Mouse (Mus musculus) intestine, postnatal 0 days (tissue): ENCODE results near the gene Calr4. TPM values are rescaled to one million over a fixed set of nuclear protein-coding genes. Genes with fewer than 3 reads are reported as not detected.

Experiments
- ATAC-seq: fragments of 200-750 bp; cut with Nextera tagmentation; 2 replicates; pipeline ENCODE4 v1.8.0; 2017; ENCODE audit warnings: mild to moderate bottlenecking, moderate TSS enrichment, moderate library complexity
- H3K27ac ChIP-seq: fragments of 300-500 bp; sonication (generic); 2 replicates; pipeline ENCODE4 v1.5.1; 2014; ENCODE audit warnings: mild to moderate bottlenecking, low read depth, low read length, moderate library complexity
- H3K27me3 ChIP-seq: fragments of 300-500 bp; sonication (generic); replicated peaks from 2 replicates; pipeline ENCODE4 v1.6.1; 2014; ENCODE audit warnings: low read length, mixed read lengths; ENCODE audit not compliant: control insufficient read depth, insufficient read depth
- H3K36me3 ChIP-seq: fragments of 300-500 bp; sonication (generic); 2 replicates; pipeline ENCODE4 v1.6.1; 2014; ENCODE audit warnings: mild to moderate bottlenecking, moderate library complexity; ENCODE audit not compliant: control insufficient read depth, insufficient read depth
- H3K4me1 ChIP-seq: fragments of 300-500 bp; sonication (generic); replicated peaks from 2 replicates; pipeline ENCODE4 v1.6.1; 2014; ENCODE audit warnings: antibody characterized with exemption, low read length, mixed read lengths; ENCODE audit not compliant: control insufficient read depth, insufficient read depth
- H3K4me2 ChIP-seq: fragments of 300-500 bp; sonication (generic); replicated peaks from 2 replicates; pipeline ENCODE4 v1.6.1; 2014; ENCODE audit warnings: low read depth, mild to moderate bottlenecking, moderate library complexity
- H3K4me3 ChIP-seq: fragments of 300-500 bp; sonication (generic); 2 replicates; pipeline ENCODE4 v1.5.1; 2014; ENCODE audit warnings: low read depth, low read length
- H3K9ac ChIP-seq: fragments of 300-500 bp; sonication (generic); 2 replicates; pipeline ENCODE4 v1.6.1; 2014; ENCODE audit warnings: mild to moderate bottlenecking, low read depth, low read length
- H3K9me3 ChIP-seq: fragments of 300-500 bp; sonication (generic); 2 replicates; pipeline ENCODE4 v1.6.1; 2016; ENCODE audit warnings: mixed run types; ENCODE audit not compliant: control insufficient read depth
- CTCF ChIP-seq: sonication (generic); IDR thresholded peaks from 2 replicates; pipeline ENCODE4 v1.5.1; 2016; ENCODE audit warnings: low read depth, mild to moderate bottlenecking, control low read depth, antibody characterized with exemption, moderate library complexity
- WGBS: fragments of 180-500 bp; shearing (Covaris S2); extraction: QIAGEN DNeasy Blood & Tissue Kit; methylation state at CpG from one replicate; pipeline ENCODE4 v1.1.7; 2014; 5-methylcytosine and 5-hydroxymethylcytosine counted together
- polyA plus RNA-seq: library from polyadenylated mRNA; unstranded; fragments of >200 nt; fragmentation: Nextera tagmentation; extraction: Ambion mirVana; gene quantifications from 2 replicates; pipeline ENCODE4 v1.2.1, GENCODE M21; 2015

Gene Calr4
- 0.05 TPM in 1 of 2 replicates, not detected in the other for polyA plus RNA-seq

GRCm38 (mm10) chr4:109234185-109234584 lies at the start of gene Calr4:
Gene Calr4 (plus strand): TSS chr4:109234485.
- no peak within 1 kb of the TSS for H3K9ac ChIP-seq
- H3K27ac ChIP-seq: no peak within 1 kb of the TSS
- no peak for TF ChIP-seq CTCF
- ATAC-seq: no peak
- no peaks in the 10 kb centered on the region for H3K36me3 ChIP-seq
- no peaks in the 10 kb centered on the region for H3K9me3 ChIP-seq
- WGBS: 83% methylated on average over 2 of the region's 2 CpGs
- no peak within 1 kb of the TSS for H3K4me3 ChIP-seq
- no peaks in the 10 kb centered on the region for H3K27me3 ChIP-seq
- no peak within 1 kb of the TSS for H3K4me2 ChIP-seq
- 0 out of 2 replicates have a peak, but pooled peaks cover 3% of the 10 kb centered on the region for H3K4me1 ChIP-seq

- Histone ChIP-seq H3K27me3 (no peaks in the 10 kb centered on the region), H3K4me2 (no peak overlapping the region), H3K27ac (no peak overlapping the region), H3K9me3 (no peaks in the 10 kb centered on the region), H3K4me3 (no peak overlapping the region), H3K9ac (no peak overlapping the region), H3K36me3 (no peaks in the 10 kb centered on the region), H3K4me1 (no peaks in the 10 kb centered on the region)
- ATAC-seq: no peak
- WGBS: 68% methylated on average over 8 of the region's 8 CpGs
- no peak for TF ChIP-seq CTCF
These were observed 48.5 kb upstream of the Calr4 start for GRCm38 (mm10) chr4:109185616-109186405.

DNA sequence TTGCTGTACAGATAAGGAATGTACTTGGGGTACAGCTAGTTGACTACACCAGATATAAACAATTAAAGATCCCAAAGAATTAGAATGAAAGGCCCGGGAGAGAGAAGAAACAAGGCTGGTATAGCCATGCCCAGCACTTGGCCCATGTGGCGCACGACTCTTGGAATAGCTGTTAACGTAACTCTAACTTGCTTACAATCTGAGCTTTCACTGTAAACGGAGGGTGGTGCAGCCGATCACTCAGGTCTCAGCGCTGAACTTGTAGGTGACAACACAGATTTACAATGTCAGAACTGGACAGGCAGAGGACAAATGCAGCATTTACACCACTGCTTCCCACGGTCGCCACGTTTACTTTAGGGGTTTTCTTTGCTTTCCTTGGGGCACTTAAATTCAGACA lies 42.7 kb upstream of the Calr4 start:
- TF ChIP-seq CTCF: no peak
- Histone ChIP-seq H3K36me3 (no peaks in the 10 kb centered on the region), H3K9me3 (no peaks in the 10 kb centered on the region), H3K9ac (no peak overlapping the region), H3K4me3 (no peak overlapping the region), H3K27me3 (no peaks in the 10 kb centered on the region), H3K4me1 (no peaks in the 10 kb centered on the region), H3K27ac (no peak overlapping the region), H3K4me2 (no peak overlapping the region)
- 57% methylated on average over 10 of the region's 10 CpGs for WGBS
- no peak for ATAC-seq

DNA sequence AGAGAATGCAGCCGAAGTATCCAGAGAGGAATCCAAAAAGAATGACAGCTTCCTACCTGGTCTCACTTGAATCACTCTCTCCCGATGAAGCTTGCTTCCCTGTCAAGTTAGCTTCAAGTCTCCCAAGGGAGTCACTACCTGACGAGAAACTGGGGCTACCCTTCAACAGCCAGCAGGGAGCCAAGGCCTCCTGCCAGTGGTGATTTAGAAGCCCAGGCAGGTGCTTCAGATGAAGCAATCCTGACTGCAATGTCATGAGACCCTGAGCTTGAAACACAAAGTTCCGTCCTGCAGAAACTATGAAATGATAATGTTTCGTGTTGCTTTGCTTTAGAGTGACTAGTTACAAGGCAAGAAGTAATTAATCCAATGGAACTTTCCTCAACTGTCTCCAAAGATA lies 40.4 kb upstream of the Calr4 start:
- H3K27ac ChIP-seq: no peak overlapping the region
- no peaks in the 10 kb centered on the region for H3K36me3 ChIP-seq
- no peaks in the 10 kb centered on the region for H3K27me3 ChIP-seq
- WGBS: 79% methylated on average over 5 of the region's 5 CpGs
- H3K9me3 ChIP-seq: no peaks in the 10 kb centered on the region
- H3K4me3 ChIP-seq: no peak overlapping the region
- no peaks in the 10 kb centered on the region for H3K4me1 ChIP-seq
- no peak overlapping the region for H3K9ac ChIP-seq
- no peak for TF ChIP-seq CTCF
- ATAC-seq: no peak
- no peak overlapping the region for H3K4me2 ChIP-seq

- H3K4me3 ChIP-seq: no peak overlapping the region
- no peaks in the 10 kb centered on the region for H3K9me3 ChIP-seq
- ATAC-seq: no peak
- H3K4me2 ChIP-seq: no peak overlapping the region
- H3K27ac ChIP-seq: no peak overlapping the region
- H3K27me3 ChIP-seq: no peaks in the 10 kb centered on the region
- no peak for TF ChIP-seq CTCF
- H3K9ac ChIP-seq: no peak overlapping the region
- H3K4me1 ChIP-seq: 0 out of 2 replicates have a peak, but pooled peaks cover 2% of the 10 kb centered on the region
- WGBS: 74% methylated on average over 7 of the region's 7 CpGs
- no peaks in the 10 kb centered on the region; the same call in 1 of the 2 replicates for H3K36me3 ChIP-seq
These were observed 38.2 kb upstream of the Calr4 start for GRCm38 (mm10) chr4:109195900-109196629.

- ATAC-seq: no peak
- TF ChIP-seq CTCF: no peak
- Histone ChIP-seq H3K27ac (no peak overlapping the region), H3K9me3 (no peaks in the 10 kb centered on the region), H3K36me3 (no peaks in the 10 kb centered on the region; the same call in 1 of the 2 replicates), H3K4me2 (no peak overlapping the region), H3K27me3 (no peaks in the 10 kb centered on the region), H3K9ac (no peak overlapping the region), H3K4me3 (no peak overlapping the region), H3K4me1 (peaks cover 2% of the 10 kb centered on the region; the same call in 1 of the 2 replicates)
- WGBS: 96% methylated on average over 4 of the region's 4 CpGs
These were observed 35.2 kb upstream of the Calr4 start for GRCm38 (mm10) chr4:109199069-109199468.
